Mouse (Mus musculus) lung, postnatal 0 days (tissue): Measurements from ENCODE around the gene Sephs2. TPM values are rescaled to one million over a fixed set of nuclear protein-coding genes. Genes with fewer than 3 reads are reported as not detected.
A peak's percentile ranks its signal among the peaks of the same experiment; 100 is the strongest.

Experiments
- ATAC-seq: fragments of 200-750 bp; cut with Nextera tagmentation; 2 replicates; pipeline ENCODE4 v1.8.0; 2017; ENCODE audit warnings: moderate library complexity
- DNase-seq: peaks from one replicate; pipeline ENCODE4 v3.0.0-alpha.2; 2016; ENCODE audit warnings: low spot score
- H3K27ac ChIP-seq: fragments of 300-500 bp; sonication (generic); 2 replicates; pipeline ENCODE4 v1.5.1; 2014; ENCODE audit warnings: antibody characterized with exemption, mild to moderate bottlenecking, low read length, mixed read lengths
- H3K27me3 ChIP-seq: fragments of 300-500 bp; sonication (generic); replicated peaks from 2 replicates; pipeline ENCODE4 v1.6.1; 2014; ENCODE audit warnings: low read length, mixed read lengths; ENCODE audit not compliant: insufficient read depth
- H3K36me3 ChIP-seq: fragments of 300-500 bp; sonication (generic); 2 replicates; pipeline ENCODE4 v1.6.1; 2014; ENCODE audit warnings: low read length, mixed read lengths; ENCODE audit not compliant: insufficient read depth
- H3K4me1 ChIP-seq: fragments of 300-500 bp; sonication (generic); 2 replicates; pipeline ENCODE4 v1.6.1; 2014; ENCODE audit warnings: antibody characterized with exemption, low read depth, low read length, mixed read lengths; ENCODE audit not compliant: insufficient read depth
- H3K4me2 ChIP-seq: fragments of 300-500 bp; sonication (generic); replicated peaks from 2 replicates; pipeline ENCODE4 v1.6.1; 2014; ENCODE audit warnings: low read depth, mild to moderate bottlenecking, low read length, moderate library complexity, mixed read lengths
- H3K4me3 ChIP-seq: fragments of 300-500 bp; sonication (generic); 2 replicates; pipeline ENCODE4 v1.5.1; 2014; ENCODE audit warnings: low read depth, low read length
- H3K9ac ChIP-seq: fragments of 300-500 bp; sonication (generic); replicated peaks from 2 replicates; pipeline ENCODE4 v1.6.1; 2014; ENCODE audit warnings: low read depth, mild to moderate bottlenecking
- H3K9me3 ChIP-seq: fragments of 300-500 bp; sonication (generic); 2 replicates; pipeline ENCODE4 v1.6.1; 2016; ENCODE audit warnings: low read length, mixed read lengths
- CTCF ChIP-seq: IDR thresholded peaks from 2 replicates; pipeline ENCODE4 v1.5.1; 2016; ENCODE audit warnings: antibody characterized with exemption, mild to moderate bottlenecking
- EP300 ChIP-seq: IDR thresholded peaks from 2 replicates; pipeline ENCODE4 v1.6.1; 2016; ENCODE audit warnings: antibody characterized with exemption, mild to moderate bottlenecking, control low read depth
- WGBS: fragments of 180-500 bp; shearing (Covaris S2); extraction: QIAGEN DNeasy Blood & Tissue Kit; methylation state at CpG from one replicate; pipeline ENCODE4 v1.1.7; 2014; 5-methylcytosine and 5-hydroxymethylcytosine counted together
- polyA plus RNA-seq: library from polyadenylated mRNA; unstranded; fragments of >200 nt; fragmentation: Nextera tagmentation; extraction: Ambion mirVana; gene quantifications from 2 replicates; pipeline ENCODE4 v1.2.1, GENCODE M21; 2015

Gene Sephs2
- polyA plus RNA-seq, 1 experiment from 2014 or later: 59.4 TPM

- H3K9me3 ChIP-seq: no peaks in the 10 kb centered on the region
- 66% methylated on average over 1 of the region's 1 CpGs for WGBS
- no peak overlapping the region for H3K4me2 ChIP-seq
Measured at GRCm38 (mm10) chr7:127287940-127288339, 14.1 kb upstream of the Sephs2 start.

DNA sequence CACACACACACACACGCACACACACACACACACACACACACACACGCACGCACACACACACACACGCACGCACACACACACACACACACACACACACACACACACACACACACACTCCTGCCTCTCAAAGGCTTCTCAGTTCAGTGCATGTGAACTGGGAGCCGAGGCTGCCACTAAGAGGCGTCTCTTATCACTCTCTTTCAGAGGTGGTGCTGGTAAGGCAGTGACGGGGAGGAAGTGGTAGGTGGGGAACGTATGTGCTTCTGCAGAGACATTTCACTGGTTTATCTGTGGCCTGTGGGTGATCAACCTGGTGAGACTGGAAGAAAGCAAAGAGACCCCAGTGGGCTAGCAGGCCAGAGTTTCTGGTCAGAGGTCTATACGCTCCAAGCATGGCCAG is 11.3 kb upstream of the Sephs2 start:
- Histone ChIP-seq H3K27ac (no peak overlapping the region), H3K4me3 (no peak overlapping the region), H3K9me3 (no peaks in the 10 kb centered on the region), H3K27me3 (no peaks in the 10 kb centered on the region), H3K36me3 (no peaks in the 10 kb centered on the region), H3K4me2 (no peak overlapping the region), H3K9ac (no peak overlapping the region), H3K4me1 (no peaks in the 10 kb centered on the region)
- ATAC-seq (no peak), DNase-seq (no peak)
- TF ChIP-seq CTCF (no peak), EP300 (no peak)
- 48% methylated on average over 5 of the region's 10 CpGs for WGBS

More at GRCm38 (mm10) chr7:127287940-127288339, 14.1 kb upstream of the Sephs2 start:
- Histone ChIP-seq H3K9ac (no peak overlapping the region), H3K36me3 (no peaks in the 10 kb centered on the region), H3K4me1 (no peaks in the 10 kb centered on the region), H3K27ac (no peak overlapping the region), H3K27me3 (no peaks in the 10 kb centered on the region), H3K4me3 (no peak overlapping the region)
- DNase-seq (peak; percentile 36), ATAC-seq (no peak)
- TF ChIP-seq CTCF: no peak
- no peak for TF ChIP-seq EP300

- Histone ChIP-seq H3K9ac (no peak overlapping the region), H3K27ac (no peak overlapping the region), H3K4me3 (no peak overlapping the region), H3K4me1 (no peaks in the 10 kb centered on the region), H3K36me3 (no peaks in the 10 kb centered on the region), H3K9me3 (no peaks in the 10 kb centered on the region), H3K27me3 (no peaks in the 10 kb centered on the region), H3K4me2 (no peak overlapping the region)
- ATAC-seq (no peak), DNase-seq (no peak)
- WGBS: 69% methylated on average over 2 of the region's 2 CpGs
- TF ChIP-seq EP300 (no peak), CTCF (no peak)
Measured at GRCm38 (mm10) chr7:127282190-127282589, 8.3 kb upstream of the Sephs2 start.

DNA sequence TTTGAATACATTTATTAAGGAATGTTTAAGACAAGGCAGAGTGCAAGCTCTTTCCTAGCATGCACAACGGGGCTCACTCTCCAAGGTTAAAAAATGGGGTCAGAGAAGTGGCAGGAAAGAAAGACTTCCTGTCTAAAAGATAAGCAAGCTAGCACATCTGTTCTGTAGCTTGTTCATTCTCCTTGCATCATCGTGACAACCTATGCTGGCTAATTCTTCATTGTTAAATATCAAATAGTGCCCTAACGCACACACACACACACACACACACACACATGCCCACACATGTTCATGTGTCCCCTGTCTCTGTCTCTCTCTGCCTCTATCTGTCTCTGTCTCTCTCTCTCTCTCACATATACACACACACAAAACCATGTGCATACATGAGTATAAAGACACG is 7.3 kb upstream of the Sephs2 start:
- Histone ChIP-seq H3K9ac (no peak overlapping the region), H3K4me1 (no peaks in the 10 kb centered on the region), H3K36me3 (no peaks in the 10 kb centered on the region), H3K27ac (no peak overlapping the region), H3K9me3 (no peaks in the 10 kb centered on the region), H3K27me3 (no peaks in the 10 kb centered on the region), H3K4me3 (no peak overlapping the region), H3K4me2 (no peak overlapping the region)
- ATAC-seq: no peak
- 33% methylated on average over 4 of the region's 4 CpGs for WGBS
- TF ChIP-seq CTCF: no peak
- no peak for TF ChIP-seq EP300
- no peak for DNase-seq

DNA sequence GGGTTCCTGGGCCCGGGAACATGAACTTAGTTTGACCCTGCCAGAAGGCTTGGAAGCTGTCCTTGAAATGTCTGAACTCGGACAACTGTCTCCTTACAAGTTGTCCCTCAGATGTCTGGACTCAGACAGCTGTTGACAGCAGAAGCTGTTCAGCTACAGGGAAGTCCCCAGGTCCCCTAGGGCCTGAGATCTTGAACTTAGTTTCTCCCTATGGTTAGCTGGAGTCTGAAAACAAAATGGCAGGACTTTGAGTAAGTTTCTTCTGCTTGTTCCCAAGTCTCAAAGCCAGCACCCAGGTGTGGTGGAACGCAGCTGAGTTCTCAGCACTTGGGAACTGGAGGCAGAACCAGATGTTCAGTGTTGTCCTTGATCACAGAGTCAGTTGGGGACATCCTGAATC is 6.2 kb upstream of the Sephs2 start:
- DNase-seq: no peak
- H3K4me2 ChIP-seq: no peak overlapping the region
- no peaks in the 10 kb centered on the region for H3K36me3 ChIP-seq
- ATAC-seq: no peak
- H3K9ac ChIP-seq: no peak overlapping the region
- no peak for TF ChIP-seq EP300
- TF ChIP-seq CTCF: no peak
- H3K4me3 ChIP-seq: no peak overlapping the region
- H3K4me1 ChIP-seq: no peaks in the 10 kb centered on the region
- 47% methylated on average over 3 of the region's 3 CpGs for WGBS
- H3K27ac ChIP-seq: no peak overlapping the region
- H3K9me3 ChIP-seq: no peaks in the 10 kb centered on the region
- no peaks in the 10 kb centered on the region for H3K27me3 ChIP-seq

- no peak overlapping the region for H3K4me3 ChIP-seq
- H3K9me3 ChIP-seq: no peaks in the 10 kb centered on the region
- H3K27ac ChIP-seq: no peak overlapping the region
- no peak overlapping the region for H3K4me2 ChIP-seq
- no peaks in the 10 kb centered on the region for H3K27me3 ChIP-seq
- DNase-seq (peak; percentile 81), ATAC-seq (peak; percentile 33)
- no peak overlapping the region for H3K9ac ChIP-seq
- no peaks in the 10 kb centered on the region; the same call in 1 of the 2 replicates for H3K4me1 ChIP-seq
- no peaks in the 10 kb centered on the region for H3K36me3 ChIP-seq
- TF ChIP-seq EP300: no peak
- peak; percentile 80 for TF ChIP-seq CTCF
- WGBS: 22% methylated on average over 8 of the region's 8 CpGs
Measured at GRCm38 (mm10) chr7:127278311-127278710, 4.5 kb upstream of the Sephs2 start.

GRCm38 (mm10) chr7:127276519-127276961 is 2.7 kb upstream of the Sephs2 start:
- no peak overlapping the region for H3K27ac ChIP-seq
- WGBS: 43% methylated on average over 5 of the region's 5 CpGs
- H3K4me1 ChIP-seq: peaks cover 8% of the 10 kb centered on the region
- no peak overlapping the region for H3K4me3 ChIP-seq
- ATAC-seq (peak; percentile 18; the same call in 1 of the 2 replicates), DNase-seq (peak; percentile 66)
- TF ChIP-seq EP300 (0 out of 2 replicates have a peak, but pooled peaks have one; percentile 13), CTCF (no peak)
- H3K9me3 ChIP-seq: no peaks in the 10 kb centered on the region
- H3K27me3 ChIP-seq: no peaks in the 10 kb centered on the region
- no peak overlapping the region for H3K4me2 ChIP-seq
- H3K36me3 ChIP-seq: no peaks in the 10 kb centered on the region
- H3K9ac ChIP-seq: no peak overlapping the region
